Mouse (Mus musculus): Measurements from ENCODE around the gene Cd86.

- TF ChIP-seq GATA1 (IDR thresholded peaks at IDR 0.05; ENCODE audit: borderline replicate concordance, low read length) (no peak), FLI1 (IDR thresholded peaks at IDR 0.05; ENCODE audit: low read length) (no peak)
Measured at GRCm38 (mm10) chr16:36598265-36598664, 67.6 kb downstream of the Cd86 start.
